Mouse (Mus musculus): ENCODE measurements at regions not wholly inside any gene's neighbourhood (a gene's known extent, or its start where the extent isn't known, plus 50 kb on each side); places are given as distances from the start of the nearest gene placed in this dataset.

- Histone ChIP-seq H3K36me3 (ENCODE audit: control insufficient read depth, insufficient read depth) (no peaks in the 10 kb centered on the region), H3K4me2 (ENCODE audit: low read depth) (no peak overlapping the region), H3K4me3 (no peak overlapping the region), H3K27me3 (ENCODE audit: control insufficient read depth, insufficient read depth, insufficient read length) (no peaks in the 10 kb centered on the region), H3ac (ENCODE audit: control insufficient read depth, insufficient read length) (no peak overlapping the region), H3K79me2 (ENCODE audit: control insufficient read depth, insufficient read depth) (no peaks in the 10 kb centered on the region)
- TF ChIP-seq E2F4 (IDR thresholded peaks at IDR 0.05; ENCODE audit: insufficient read depth): no peak
- no peak for TF ChIP-seq POLR2A (IDR thresholded peaks at IDR 0.05; ENCODE audit: insufficient read length, low read depth)
- TF ChIP-seq USF1 (IDR thresholded peaks at IDR 0.05; ENCODE audit: low read depth): no peak
- no peak for TF ChIP-seq POLR2AphosphoS2 (IDR thresholded peaks at IDR 0.05; ENCODE audit: insufficient read length, low read depth)
- no peak for TF ChIP-seq MYOD1 (IDR thresholded peaks at IDR 0.05; ENCODE audit: control insufficient read depth in 1 of 3, insufficient read length in 2 of 3, low read depth in 2 of 3)
Observed at GRCm38 (mm10) chrX:163846890-163847289, 61.9 kb upstream of the Ap1s2 start.

GRCm38 (mm10) chrX:163847651-163848050 lies 61.2 kb upstream of the Ap1s2 start:
- no peaks in the 10 kb centered on the region for H3K79me2 ChIP-seq (ENCODE audit: control insufficient read depth, insufficient read depth)
- TF ChIP-seq TCF12 (IDR thresholded peaks at IDR 0.05; ENCODE audit: insufficient read depth, poor library complexity, severe bottlenecking) (no peak), MYOG (IDR thresholded peaks at IDR 0.05; ENCODE audit: control insufficient read depth in 1 of 3, insufficient read depth in 1 of 3, insufficient read length in 2 of 3, low read depth in 2 of 3) (no peak), CEBPB (IDR thresholded peaks at IDR 0.05; ENCODE audit: insufficient read depth, poor library complexity, severe bottlenecking) (no peak), MAX (IDR thresholded peaks at IDR 0.05; ENCODE audit: low read depth) (no peak), MYOD1 (IDR thresholded peaks at IDR 0.05; ENCODE audit: control insufficient read depth in 1 of 3, insufficient read length in 2 of 3, low read depth in 2 of 3) (no peak), USF1 (IDR thresholded peaks at IDR 0.05; ENCODE audit: low read depth) (no peak), POLR2A (IDR thresholded peaks at IDR 0.05; ENCODE audit: insufficient read length, low read depth) (no peak), SRF (IDR thresholded peaks at IDR 0.05; ENCODE audit: control insufficient read depth, insufficient read length, low read depth) (no peak), TCF3 (IDR thresholded peaks at IDR 0.05; ENCODE audit: insufficient read length, low read depth) (no peak), POLR2AphosphoS2 (IDR thresholded peaks at IDR 0.05; ENCODE audit: insufficient read length, low read depth) (no peak), E2F4 (IDR thresholded peaks at IDR 0.05; ENCODE audit: insufficient read depth) (no peak)

GRCm38 (mm10) chrX:163848510-163849199 lies 60.2 kb upstream of the Ap1s2 start:
- Histone ChIP-seq H3ac (ENCODE audit: control insufficient read depth, insufficient read length) (no peak overlapping the region), H3K4me3 (no peak overlapping the region), H3K4me2 (ENCODE audit: low read depth) (peak overlapping the region; percentile 48), H3K79me2 (ENCODE audit: control insufficient read depth, insufficient read depth) (no peaks in the 10 kb centered on the region), H3K36me3 (ENCODE audit: control insufficient read depth, insufficient read depth) (no peaks in the 10 kb centered on the region), H3K27me3 (ENCODE audit: control insufficient read depth, insufficient read depth, insufficient read length) (no peaks in the 10 kb centered on the region)
- TF ChIP-seq SRF (IDR thresholded peaks at IDR 0.05; ENCODE audit: control insufficient read depth, insufficient read length, low read depth) (no peak), MYOD1 (IDR thresholded peaks at IDR 0.05; ENCODE audit: control insufficient read depth in 1 of 3, insufficient read length in 2 of 3, low read depth in 2 of 3) (peak in 2 of 3 experiments; percentile 80 to 82)

More at GRCm38 (mm10) chrX:163847651-163848050, 61.2 kb upstream of the Ap1s2 start:
- Histone ChIP-seq H3ac (ENCODE audit: control insufficient read depth, insufficient read length) (no peak overlapping the region), H3K27me3 (ENCODE audit: control insufficient read depth, insufficient read depth, insufficient read length) (no peaks in the 10 kb centered on the region), H3K4me2 (ENCODE audit: low read depth) (no peak overlapping the region), H3K36me3 (ENCODE audit: control insufficient read depth, insufficient read depth) (no peaks in the 10 kb centered on the region), H3K4me3 (no peak overlapping the region)

GRCm38 (mm10) chrX:163850915-163851599 lies 57.8 kb upstream of the Ap1s2 start:
- no peak overlapping the region for H3K4me2 ChIP-seq (ENCODE audit: low read depth)
- no peaks in the 10 kb centered on the region for H3K27me3 ChIP-seq (ENCODE audit: control insufficient read depth, insufficient read depth, insufficient read length)
- TF ChIP-seq SRF (IDR thresholded peaks at IDR 0.05; ENCODE audit: control insufficient read depth, insufficient read length, low read depth) (no peak), POLR2A (IDR thresholded peaks at IDR 0.05; ENCODE audit: insufficient read length, low read depth) (no peak), MYOD1 (IDR thresholded peaks at IDR 0.05; ENCODE audit: control insufficient read depth in 1 of 3, insufficient read length in 2 of 3, low read depth in 2 of 3) (no peak), CEBPB (IDR thresholded peaks at IDR 0.05; ENCODE audit: insufficient read depth, poor library complexity, severe bottlenecking) (no peak), POLR2AphosphoS2 (IDR thresholded peaks at IDR 0.05; ENCODE audit: insufficient read length, low read depth) (no peak), TCF12 (IDR thresholded peaks at IDR 0.05; ENCODE audit: insufficient read depth, poor library complexity, severe bottlenecking) (no peak), E2F4 (IDR thresholded peaks at IDR 0.05; ENCODE audit: insufficient read depth) (no peak), USF1 (IDR thresholded peaks at IDR 0.05; ENCODE audit: low read depth) (no peak), MYOG (IDR thresholded peaks at IDR 0.05; ENCODE audit: control insufficient read depth in 1 of 3, insufficient read depth in 1 of 3, insufficient read length in 2 of 3, low read depth in 2 of 3) (no peak)
- no peaks in the 10 kb centered on the region for H3K36me3 ChIP-seq (ENCODE audit: control insufficient read depth, insufficient read depth)
- H3K79me2 ChIP-seq (ENCODE audit: control insufficient read depth, insufficient read depth): no peaks in the 10 kb centered on the region
- H3ac ChIP-seq (ENCODE audit: control insufficient read depth, insufficient read length): no peak overlapping the region
- H3K4me3 ChIP-seq: no peak overlapping the region

GRCm38 (mm10) chrX:163858494-163858893 lies 50.3 kb upstream of the Ap1s2 start:
- no peaks in the 10 kb centered on the region for H3K36me3 ChIP-seq (ENCODE audit: control insufficient read depth, insufficient read depth)
- no peaks in the 10 kb centered on the region for H3K27me3 ChIP-seq (ENCODE audit: control insufficient read depth, insufficient read depth, insufficient read length)
- no peaks in the 10 kb centered on the region for H3K79me2 ChIP-seq (ENCODE audit: control insufficient read depth, insufficient read depth)
- peak overlapping the region; percentile 61 for H3K4me2 ChIP-seq (ENCODE audit: low read depth)
- no peak for TF ChIP-seq SRF (IDR thresholded peaks at IDR 0.05; ENCODE audit: control insufficient read depth, insufficient read length, low read depth)
- TF ChIP-seq CEBPB (IDR thresholded peaks at IDR 0.05; ENCODE audit: insufficient read depth, poor library complexity, severe bottlenecking): no peak
- TF ChIP-seq MAX (IDR thresholded peaks at IDR 0.05; ENCODE audit: low read depth): no peak
- TF ChIP-seq REST (IDR thresholded peaks at IDR 0.05; ENCODE audit: insufficient read depth, insufficient read length): no peak
- no peak for TF ChIP-seq POLR2A (IDR thresholded peaks at IDR 0.05; ENCODE audit: insufficient read length, low read depth)
- no peak for TF ChIP-seq MYOD1 (IDR thresholded peaks at IDR 0.05; ENCODE audit: control insufficient read depth in 1 of 3, insufficient read length in 2 of 3, low read depth in 2 of 3)
- TF ChIP-seq TCF3 (IDR thresholded peaks at IDR 0.05; ENCODE audit: insufficient read length, low read depth): no peak
- TF ChIP-seq MYOG (IDR thresholded peaks at IDR 0.05; ENCODE audit: control insufficient read depth in 1 of 3, insufficient read depth in 1 of 3, insufficient read length in 2 of 3, low read depth in 2 of 3): no peak
- no peak for TF ChIP-seq E2F4 (IDR thresholded peaks at IDR 0.05; ENCODE audit: insufficient read depth)
- no peak for TF ChIP-seq USF1 (IDR thresholded peaks at IDR 0.05; ENCODE audit: low read depth)
- TF ChIP-seq TCF12 (IDR thresholded peaks at IDR 0.05; ENCODE audit: insufficient read depth, poor library complexity, severe bottlenecking): no peak
- TF ChIP-seq POLR2AphosphoS2 (IDR thresholded peaks at IDR 0.05; ENCODE audit: insufficient read length, low read depth): no peak
- no peak overlapping the region for H3ac ChIP-seq (ENCODE audit: control insufficient read depth, insufficient read length)
- H3K4me3 ChIP-seq: no peak overlapping the region
